Mouse (Mus musculus) 3134 (cell line): ENCODE data around the gene Shox2.

ENCODE experiments used
- DNase-seq: peaks from one replicate; pipeline ENCODE4 v3.0.0-alpha.2; 2011; ENCODE audit warnings: low spot score; ENCODE audit not compliant: insufficient read length; ENCODE audit errors: extremely low read depth

The Shox2 gene

GRCm38 (mm10) chr3:66981706-66982105, at the start of gene Shox2:
Gene Shox2 (minus strand): TSS chr3:66981771.
- DNase-seq = no peak

- no peak for DNase-seq
These were observed 15.2 kb upstream of the Shox2 start for GRCm38 (mm10) chr3:66996820-66997219.

GRCm38 (mm10) chr3:66986287-66986560, 4.7 kb upstream of the Shox2 start:
- DNase-seq = no peak

- peak; percentile 91 for DNase-seq
These were observed 4.1 kb upstream of the Shox2 start for GRCm38 (mm10) chr3:66985539-66986286.

GRCm38 (mm10) chr3:66983481-66983880, 1.9 kb upstream of the Shox2 start:
- no peak for DNase-seq

- DNase-seq = peak; percentile 53
These were observed 775 bp upstream of the Shox2 start for GRCm38 (mm10) chr3:66982181-66982911.

GRCm38 (mm10) chr3:66981101-66981661, 390 bp downstream of the Shox2 start, which contains the start of gene Rsrc1:
Gene Rsrc1 (plus strand): TSS chr3:66981390.
- DNase-seq = peak; percentile 88

GRCm38 (mm10) chr3:66980111-66980975, 1.2 kb downstream of the Shox2 start:
- DNase-seq = no peak

- no peak for DNase-seq
These were observed 2.1 kb downstream of the Shox2 start for GRCm38 (mm10) chr3:66979491-66979890.

GRCm38 (mm10) chr3:66978457-66979381, 2.9 kb downstream of the Shox2 start:
- DNase-seq = peak; percentile 75

- peak; percentile 11 for DNase-seq
These were observed 3.6 kb downstream of the Shox2 start for GRCm38 (mm10) chr3:66977811-66978456.

GRCm38 (mm10) chr3:66976889-66977615, 4.5 kb downstream of the Shox2 start:
- no peak for DNase-seq

GRCm38 (mm10) chr3:66974501-66974900, 7.1 kb downstream of the Shox2 start:
- no peak for DNase-seq

- peak; percentile 11 for DNase-seq
These were observed 8.1 kb downstream of the Shox2 start for GRCm38 (mm10) chr3:66973391-66973943.

GRCm38 (mm10) chr3:66972191-66972950, 9.2 kb downstream of the Shox2 start:
- no peak for DNase-seq

GRCm38 (mm10) chr3:66970661-66971331, 10.8 kb downstream of the Shox2 start:
- peak; percentile 18 for DNase-seq

- DNase-seq = no peak
These were observed 11.3 kb downstream of the Shox2 start for GRCm38 (mm10) chr3:66970261-66970660.
